Mouse (Mus musculus) ES-E14 (cell line): ENCODE measurements around the gene Arntl.

Experiments
- CHD2 ChIP-seq: IDR thresholded peaks from 2 replicates; pipeline ENCODE4 v1.6.1; 2014; ENCODE audit warnings: mild to moderate bottlenecking, low read depth, low read length, inconsistent platforms
- HCFC1 ChIP-seq: IDR thresholded peaks from 2 replicates; pipeline ENCODE4 v1.6.1; 2012; ENCODE audit warnings: low read length, inconsistent platforms, borderline replicate concordance; ENCODE audit not compliant: insufficient read depth
- MAFK ChIP-seq: IDR thresholded peaks from 2 replicates; pipeline ENCODE4 v1.6.1; 2014; ENCODE audit warnings: mild to moderate bottlenecking, low read depth, low read length, inconsistent platforms; ENCODE audit not compliant: insufficient read depth
- ZC3H11A ChIP-seq: IDR thresholded peaks from 2 replicates; pipeline ENCODE4 v1.6.1; 2012; ENCODE audit warnings: low read depth, mild to moderate bottlenecking, inconsistent platforms, low read length, borderline replicate concordance
- ZNF384 ChIP-seq: IDR thresholded peaks from 2 replicates; pipeline ENCODE4 v1.6.1; 2012; ENCODE audit warnings: low read depth, low read length, inconsistent platforms

DNA sequence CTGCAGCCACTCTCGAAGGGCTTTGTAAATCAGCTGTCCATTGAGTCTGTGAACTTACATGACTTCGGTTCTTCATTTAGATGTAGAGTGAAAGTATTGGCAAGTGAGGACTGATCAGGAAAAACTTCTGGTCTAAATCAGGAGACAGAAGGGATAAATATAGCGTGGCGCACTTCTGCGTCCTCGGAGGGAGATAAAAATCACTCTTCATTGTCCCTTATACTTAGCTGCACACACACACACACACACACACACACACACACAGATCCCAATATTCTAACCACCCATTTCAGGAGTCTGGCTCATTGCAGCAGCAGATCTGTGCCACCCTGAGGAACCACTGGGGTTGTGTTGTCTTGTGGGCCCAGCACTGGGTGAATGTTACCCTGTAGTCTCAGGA lies 44.3 kb downstream of the Arntl start:
- TF ChIP-seq HCFC1 (no peak), ZNF384 (no peak), MAFK (no peak), CHD2 (no peak), ZC3H11A (no peak)
